Mouse (Mus musculus) left cerebral cortex, adult 18-20 months (tissue): ENCODE data around the gene Tsn. TPM values are rescaled to one million over a fixed set of nuclear protein-coding genes. Genes with fewer than 3 reads are reported as not detected.

Experiments used
- total RNA-seq, 2 experiments: library from RNA; stranded (reverse); gene quantifications; 2 replicates each; pipeline ENCODE4 v1.2.3; 2021

Gene Tsn
- total RNA-seq, 2 experiments from 2014 or later = 103 to 106 TPM

Other genes with a start within 250 kb of the Tsn start
- not detected for gene Gm29106, start 135.2 kb downstream of the Tsn start, total RNA-seq
- gene Nifk, start 10.1 kb upstream of the Tsn start, total RNA-seq = 10 to 100 TPM; 19.8 to 21.3 TPM
- gene Clasp1, start 77.3 kb upstream of the Tsn start, total RNA-seq = 100 to 1,000 TPM; 106 to 109 TPM